ENCODE assay signal across 25 mouse cellular contexts in the genomic region with DNA sequence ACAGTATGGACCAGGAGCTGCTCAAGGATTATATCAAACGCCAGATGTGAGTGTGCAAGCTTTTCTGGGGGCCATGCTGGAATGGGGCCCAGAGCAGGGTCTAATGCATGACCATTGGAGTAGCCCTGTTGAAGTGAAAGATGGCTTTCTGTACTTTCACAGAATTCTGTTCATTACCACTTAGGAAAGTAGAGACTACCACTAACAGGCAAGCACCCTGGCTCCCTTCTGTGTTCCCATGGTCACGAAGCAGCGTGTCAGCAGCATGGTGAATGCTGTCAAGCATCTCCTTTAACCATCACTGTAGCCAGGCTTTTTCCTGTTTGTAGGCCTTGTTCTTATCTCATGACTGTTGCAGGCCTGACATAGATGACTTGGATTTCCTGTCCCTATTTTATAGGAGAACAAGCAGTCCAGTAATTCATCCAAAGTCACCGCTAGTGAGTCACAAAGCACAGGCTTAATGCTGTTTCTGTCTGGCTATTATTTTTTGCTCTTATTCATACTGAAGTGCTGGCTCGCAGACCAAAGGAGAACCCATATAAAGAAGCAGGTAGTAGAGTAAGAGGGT. TPM values are rescaled to one million over a fixed set of nuclear protein-coding genes. Genes with fewer than 3 reads are reported as not detected.
"Had no signal": no experiment of that assay in that cellular context is flagged by ENCODE, and none has a peak within 500 bp of the region (broad histone marks: within the 10 kb centered on the region; RNA-seq: fewer than 3 reads in every experiment).

No protein-coding gene starts in this region.

- H3K27me3 ChIP-seq: limb, embryonic 13.5 days had no signal

- H3K4me2 ChIP-seq: limb, embryonic 13.5 days; lung, embryonic 14.5 days had no signal

- H3K27ac ChIP-seq: limb, embryonic 10.5 days; limb, embryonic 13.5 days; liver, embryonic 14.5 days; macrophage had no signal

- H3K4me3 ChIP-seq: limb, embryonic 10.5 days; limb, embryonic 13.5 days had no signal

- DNase-seq: kidney, adult 9 months; kidney, postnatal 14 days; kidney, postnatal 4 days; liver; liver, postnatal 0 days; lung, embryonic 14.5 days; midbrain, embryonic 14.5 days; thymus, adult 18-20 months; thymus, postnatal 36 days had no signal

- ATAC-seq: liver, postnatal 0 days; lung, postnatal 0 days had no signal

- H3K4me1 ChIP-seq: limb, embryonic 10.5 days had no signal

- H3K9ac ChIP-seq: limb, embryonic 13.5 days; liver, embryonic 14.5 days; liver, postnatal 0 days; lung, embryonic 14.5 days had no signal

- H3K9me3 ChIP-seq: limb, embryonic 10.5 days; limb, embryonic 13.5 days had no signal

RNA-seq across cellular contexts. Expression of a gene that starts 50.0 kb away (rescaled TPM):
- total RNA-seq: layer of hippocampus, adult 18-20 months; layer of hippocampus, postnatal 14 days; left cerebral cortex, adult 18-20 months; left cerebral cortex, postnatal 25 days; megakaryocyte, adult 5-6 weeks; midbrain, postnatal 0 days had no signal
- polyA plus RNA-seq: kidney, embryonic 16.5 days; limb, embryonic 10.5 days; limb, embryonic 13.5 days; liver, embryonic 14.5 days; liver, postnatal 0 days; lung, embryonic 14.5 days; macrophage; midbrain, embryonic 14.5 days; midbrain, postnatal 0 days; neural tube, embryonic 11.5 days; neural tube, embryonic 14.5 days; stomach, embryonic 16.5 days; urinary bladder, adult 2 months had no signal
